18 mouse cellular contexts compared by ENCODE assay signal in the genomic region with DNA sequence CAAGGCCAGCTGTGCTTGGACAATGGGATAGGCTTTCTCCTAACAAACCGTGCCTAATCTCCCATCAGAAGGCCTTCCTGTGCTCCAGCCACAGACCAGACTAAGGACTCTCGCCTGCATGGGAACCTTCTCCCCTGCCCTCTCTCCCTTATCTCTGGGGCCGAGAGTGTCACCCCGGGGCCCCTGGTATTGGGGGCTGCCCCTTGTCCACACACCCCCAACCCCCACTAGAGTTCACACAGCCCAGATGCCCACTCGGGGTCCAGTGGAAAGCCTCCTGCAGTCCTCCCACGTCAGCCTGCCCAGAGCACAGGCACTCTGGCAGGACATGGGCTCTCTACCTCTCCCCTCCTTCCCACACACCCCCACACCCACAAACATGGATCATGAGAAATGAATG. TPM values are rescaled to one million over a fixed set of nuclear protein-coding genes. Genes with fewer than 3 reads are reported as not detected.
A peak's percentile ranks its signal among the peaks of the same experiment; 100 is the strongest.
DNase-seq lines count a peak whose midpoint lies in the region; ATAC-seq lines count a peak whose summit lies in the region.
"Had no signal": no experiment of that assay in that cellular context is flagged by ENCODE, and none has a peak within 500 bp of the region (broad histone marks: within the 10 kb centered on the region; RNA-seq: fewer than 3 reads in every experiment).

No protein-coding gene starts in this region.

- 15% methylated on average over 6 of the region's 6 CpGs for WGBS in heart, embryonic 12.5 days
- 53% methylated on average over 6 of the region's 6 CpGs for WGBS in hindbrain, embryonic 15.5 days
- WGBS in hindbrain, embryonic 14.5 days: 50% methylated on average over 6 of the region's 6 CpGs
- WGBS in midbrain, embryonic 12.5 days: 34% methylated on average over 6 of the region's 6 CpGs
- 14% methylated on average over 6 of the region's 6 CpGs for WGBS in midbrain, embryonic 14.5 days
- 14% methylated on average over 6 of the region's 6 CpGs for WGBS in liver, embryonic 16.5 days (ENCODE audit: insufficient replicate concordance)

- H3K36me3 ChIP-seq in heart, embryonic 12.5 days: peaks cover 5% of the 10 kb centered on the region; the same call in 1 of the 2 replicates
- H3K36me3 ChIP-seq in hindbrain, embryonic 15.5 days: no peaks in the 10 kb centered on the region
- no peaks in the 10 kb centered on the region for H3K36me3 ChIP-seq in hindbrain, embryonic 14.5 days (replicated peaks; ENCODE audit: control insufficient read depth, insufficient read depth)
- H3K36me3 ChIP-seq in midbrain, embryonic 12.5 days: 0 out of 2 replicates have a peak, but pooled peaks cover 3% of the 10 kb centered on the region
- H3K36me3 ChIP-seq in midbrain, embryonic 14.5 days (ENCODE audit: control insufficient read depth, insufficient read depth, low read length): no peaks in the 10 kb centered on the region
- no peaks in the 10 kb centered on the region for H3K36me3 ChIP-seq in liver, embryonic 16.5 days (ENCODE audit: control insufficient read depth, insufficient read depth)

- no peak for DNase-seq in heart, adult 8-10 months (ENCODE audit: low spot score)
- DNase-seq in hindbrain, embryonic 14.5 days (ENCODE audit: low spot score): no peak
- DNase-seq in midbrain, embryonic 14.5 days: no peak
- no peak for DNase-seq in kidney, postnatal 10 days
- DNase-seq: B cell, adult 2 months; cerebellum, adult 2 months; cerebellum, postnatal 36 days; gastrocnemius, postnatal 36 days; kidney, adult 11 months; thymus, postnatal 36 days had no signal

- H3K9me3 ChIP-seq in heart, embryonic 12.5 days (replicated peaks): no peaks in the 10 kb centered on the region
- no peaks in the 10 kb centered on the region for H3K9me3 ChIP-seq in hindbrain, embryonic 15.5 days
- no peaks in the 10 kb centered on the region for H3K9me3 ChIP-seq in hindbrain, embryonic 14.5 days (ENCODE audit: control insufficient read depth, low read length)
- no peaks in the 10 kb centered on the region for H3K9me3 ChIP-seq in midbrain, embryonic 12.5 days
- H3K9me3 ChIP-seq in midbrain, embryonic 14.5 days (ENCODE audit: control insufficient read depth, low read length): no peaks in the 10 kb centered on the region
- no peaks in the 10 kb centered on the region for H3K9me3 ChIP-seq in liver, embryonic 16.5 days (replicated peaks; ENCODE audit: control insufficient read depth, low read length)
- H3K9me3 ChIP-seq: embryonic facial prominence, embryonic 15.5 days; limb, embryonic 12.5 days had no signal

- peak overlapping the region; percentile 89 for H3K27ac ChIP-seq in heart, embryonic 12.5 days (ENCODE audit: poor library complexity, severe bottlenecking)
- no peak overlapping the region for H3K27ac ChIP-seq in hindbrain, embryonic 15.5 days (replicated peaks)
- H3K27ac ChIP-seq in hindbrain, embryonic 14.5 days: no peak overlapping the region
- H3K27ac ChIP-seq in midbrain, embryonic 12.5 days (replicated peaks): peak overlapping the region; percentile 65
- H3K27ac ChIP-seq in midbrain, embryonic 14.5 days (replicated peaks; ENCODE audit: low read depth, low read length): no peak overlapping the region
- H3K27ac ChIP-seq in liver, embryonic 16.5 days (ENCODE audit: low read length): no peak overlapping the region
- H3K27ac ChIP-seq: embryonic facial prominence, embryonic 15.5 days; limb, embryonic 12.5 days; macrophage had no signal

- H3K9ac ChIP-seq in heart, embryonic 12.5 days: peak overlapping the region; percentile 50
- H3K9ac ChIP-seq in hindbrain, embryonic 15.5 days: no peak overlapping the region
- H3K9ac ChIP-seq in hindbrain, embryonic 14.5 days: no peak overlapping the region
- H3K9ac ChIP-seq in midbrain, embryonic 12.5 days (replicated peaks): no peak overlapping the region
- H3K9ac ChIP-seq in midbrain, embryonic 14.5 days (replicated peaks; ENCODE audit: low read length): no peak overlapping the region
- H3K9ac ChIP-seq in liver, embryonic 16.5 days (ENCODE audit: low read depth, low read length): no peak overlapping the region
- H3K9ac ChIP-seq: embryonic facial prominence, embryonic 15.5 days; limb, embryonic 12.5 days had no signal

- no peak for ATAC-seq in heart, embryonic 12.5 days (ENCODE audit: insufficient number of reproducible peaks, low FRiP score)
- peak; percentile 46; the same call in 1 of the 2 replicates for ATAC-seq in hindbrain, embryonic 15.5 days (ENCODE audit: low FRiP score, low read depth)
- no peak for ATAC-seq in hindbrain, embryonic 14.5 days (ENCODE audit: low FRiP score)
- ATAC-seq in midbrain, embryonic 12.5 days (ENCODE audit: low FRiP score, low read depth): peak; percentile 44; the same call in 1 of the 2 replicates
- ATAC-seq in midbrain, embryonic 14.5 days (ENCODE audit: low FRiP score, low TSS enrichment): no peak
- peak; percentile 32 for ATAC-seq in liver, embryonic 16.5 days (ENCODE audit: low read depth)
- ATAC-seq: forebrain, embryonic 16.5 days had no signal

- 0 out of 2 replicates have a peak overlapping the region, but pooled peaks have one; percentile 9 for H3K4me3 ChIP-seq in heart, embryonic 12.5 days
- no peak overlapping the region for H3K4me3 ChIP-seq in hindbrain, embryonic 15.5 days
- H3K4me3 ChIP-seq in hindbrain, embryonic 14.5 days (replicated peaks; ENCODE audit: low read length): no peak overlapping the region
- no peak overlapping the region for H3K4me3 ChIP-seq in midbrain, embryonic 12.5 days
- H3K4me3 ChIP-seq in midbrain, embryonic 14.5 days (replicated peaks; ENCODE audit: low read depth, low read length): no peak overlapping the region
- H3K4me3 ChIP-seq in liver, embryonic 16.5 days (ENCODE audit: low read depth, low read length): no peak overlapping the region
- H3K4me3 ChIP-seq: embryonic facial prominence, embryonic 15.5 days; limb, embryonic 12.5 days had no signal

- H3K4me1 ChIP-seq in heart, embryonic 12.5 days (replicated peaks): peaks cover 41% of the 10 kb centered on the region
- peaks cover 7% of the 10 kb centered on the region for H3K4me1 ChIP-seq in hindbrain, embryonic 15.5 days (replicated peaks)
- H3K4me1 ChIP-seq in hindbrain, embryonic 14.5 days (replicated peaks; ENCODE audit: control insufficient read depth, insufficient read depth, low read length): no peaks in the 10 kb centered on the region
- H3K4me1 ChIP-seq in midbrain, embryonic 12.5 days: peaks cover 9% of the 10 kb centered on the region
- H3K4me1 ChIP-seq in midbrain, embryonic 14.5 days (ENCODE audit: control insufficient read depth, insufficient read depth, low read length): no peaks in the 10 kb centered on the region; the same call in 1 of the 2 replicates
- peaks cover 14% of the 10 kb centered on the region for H3K4me1 ChIP-seq in liver, embryonic 16.5 days (ENCODE audit: control insufficient read depth, low read depth, low read length)

- H3K27me3 ChIP-seq in heart, embryonic 12.5 days (replicated peaks): no peaks in the 10 kb centered on the region
- no peaks in the 10 kb centered on the region for H3K27me3 ChIP-seq in hindbrain, embryonic 15.5 days
- H3K27me3 ChIP-seq in hindbrain, embryonic 14.5 days (ENCODE audit: control insufficient read depth, insufficient read depth, low read length): no peaks in the 10 kb centered on the region
- H3K27me3 ChIP-seq in midbrain, embryonic 12.5 days: no peaks in the 10 kb centered on the region
- no peaks in the 10 kb centered on the region for H3K27me3 ChIP-seq in midbrain, embryonic 14.5 days (ENCODE audit: control insufficient read depth, insufficient read depth, low read length)
- no peaks in the 10 kb centered on the region for H3K27me3 ChIP-seq in liver, embryonic 16.5 days (ENCODE audit: control insufficient read depth, insufficient read depth, low read depth, low read length)
- H3K27me3 ChIP-seq: embryonic facial prominence, embryonic 15.5 days; limb, embryonic 12.5 days had no signal

- peak overlapping the region; percentile 58 for H3K4me2 ChIP-seq in heart, embryonic 12.5 days
- H3K4me2 ChIP-seq in hindbrain, embryonic 15.5 days: no peak overlapping the region
- H3K4me2 ChIP-seq in hindbrain, embryonic 14.5 days (replicated peaks): no peak overlapping the region
- peak overlapping the region; percentile 11; the same call in 1 of the 2 replicates for H3K4me2 ChIP-seq in midbrain, embryonic 12.5 days (replicated peaks)
- H3K4me2 ChIP-seq in midbrain, embryonic 14.5 days (ENCODE audit: low read length): no peak overlapping the region
- no peak overlapping the region for H3K4me2 ChIP-seq in liver, embryonic 16.5 days (ENCODE audit: low read depth, low read length)
- H3K4me2 ChIP-seq: embryonic facial prominence, embryonic 15.5 days; limb, embryonic 12.5 days had no signal

RNA-seq across cellular contexts. Expression of a gene that starts 26.6 kb away (rescaled TPM):
- 72.6 and 76.6 TPM in 2 replicates for polyA plus RNA-seq in heart, embryonic 12.5 days (2016; fragmentation: Nextera tagmentation; extraction: Ambion mirVana)
- 10 to 100 TPM; 48.1 to 61.7 (median 48.7) TPM for total RNA-seq in heart, adult 8-10 months (2022)
- polyA plus RNA-seq in hindbrain, embryonic 15.5 days (2015; fragmentation: Nextera tagmentation; extraction: Ambion mirVana): 83.0 and 91.5 TPM in 2 replicates
- polyA plus RNA-seq in hindbrain, embryonic 14.5 days (2014; fragmentation: Nextera tagmentation; extraction: Ambion mirVana): 87.9 and 89.3 TPM in 2 replicates
- polyA plus RNA-seq in midbrain, embryonic 12.5 days (2016; fragmentation: Nextera tagmentation; extraction: Ambion mirVana): 108 and 116 TPM in 2 replicates
- 72.5 and 101 TPM in 2 replicates for polyA plus RNA-seq in midbrain, embryonic 14.5 days (2014; fragmentation: Nextera tagmentation; extraction: Ambion mirVana)
- polyA plus RNA-seq in liver, embryonic 16.5 days (2015; fragmentation: Nextera tagmentation; extraction: Ambion mirVana): 28.3 and 36.0 TPM in 2 replicates

Comparison
In these comparisons a context has a peak if more than half of its experiments do, and no peak if none do; other contexts are left out.
1. ATAC-seq: peak in hindbrain, embryonic 15.5 days (single experiment), midbrain, embryonic 12.5 days (single experiment) and liver, embryonic 16.5 days (single experiment); none in heart, embryonic 12.5 days (single experiment), hindbrain, embryonic 14.5 days (single experiment) and midbrain, embryonic 14.5 days (single experiment).
2. H3K27ac ChIP-seq: peak in heart, embryonic 12.5 days (single experiment) and midbrain, embryonic 12.5 days (single experiment); none in hindbrain, embryonic 15.5 days (single experiment), hindbrain, embryonic 14.5 days (single experiment), midbrain, embryonic 14.5 days (single experiment) and liver, embryonic 16.5 days (single experiment).
3. H3K4me2 ChIP-seq: peak in heart, embryonic 12.5 days (single experiment) and midbrain, embryonic 12.5 days (single experiment); none in hindbrain, embryonic 15.5 days (single experiment), hindbrain, embryonic 14.5 days (single experiment), midbrain, embryonic 14.5 days (single experiment) and liver, embryonic 16.5 days (single experiment).